Mouse (Mus musculus) intestine, embryonic 16.5 days (tissue): ENCODE results near the gene Slc26a11. TPM values are rescaled to one million over a fixed set of nuclear protein-coding genes. Genes with fewer than 3 reads are reported as not detected.

Experiments
- ATAC-seq: fragments of 200-750 bp; cut with Nextera tagmentation; 2 replicates; pipeline ENCODE4 v1.8.0; 2017; ENCODE audit warnings: moderate TSS enrichment, moderate library complexity
- H3K27ac ChIP-seq: fragments of 300-500 bp; sonication (generic); 2 replicates; pipeline ENCODE4 v1.5.1; 2014; ENCODE audit warnings: mild to moderate bottlenecking, low read length
- H3K27me3 ChIP-seq: fragments of 300-500 bp; sonication (generic); replicated peaks from 2 replicates; pipeline ENCODE4 v1.6.1; 2014; ENCODE audit warnings: low read length, control low read depth, mixed read lengths; ENCODE audit not compliant: control insufficient read depth, insufficient read depth
- H3K36me3 ChIP-seq: fragments of 300-500 bp; sonication (generic); 2 replicates; pipeline ENCODE4 v1.6.1; 2014; ENCODE audit warnings: low read length, control low read depth; ENCODE audit not compliant: control insufficient read depth, insufficient read depth
- H3K4me1 ChIP-seq: fragments of 300-500 bp; sonication (generic); 2 replicates; pipeline ENCODE4 v1.6.1; 2014; ENCODE audit warnings: low read length, control low read depth, mixed read lengths; ENCODE audit not compliant: control insufficient read depth, insufficient read depth
- H3K4me2 ChIP-seq: fragments of 300-500 bp; sonication (generic); 2 replicates; pipeline ENCODE4 v1.6.1; 2014; ENCODE audit warnings: low read depth, low read length, control low read depth
- H3K4me3 ChIP-seq: fragments of 300-500 bp; sonication (generic); 2 replicates; pipeline ENCODE4 v1.5.1; 2014; ENCODE audit warnings: mild to moderate bottlenecking, low read length
- H3K9ac ChIP-seq: fragments of 300-500 bp; sonication (generic); 2 replicates; pipeline ENCODE4 v1.6.1; 2014; ENCODE audit warnings: low read depth, low read length
- H3K9me3 ChIP-seq: fragments of 300-500 bp; sonication (generic); 2 replicates; pipeline ENCODE4 v1.6.1; 2016; ENCODE audit warnings: low read length, control low read depth; ENCODE audit not compliant: control insufficient read depth
- WGBS: fragments of 180-500 bp; shearing (Covaris S2); extraction: QIAGEN DNeasy Blood & Tissue Kit; methylation state at CpG from one replicate; pipeline ENCODE4 v1.1.7; 2014; 5-methylcytosine and 5-hydroxymethylcytosine counted together
- polyA plus RNA-seq: library from polyadenylated mRNA; unstranded; fragments of >200 nt; fragmentation: Nextera tagmentation; extraction: Ambion mirVana; gene quantifications from 2 replicates; pipeline ENCODE4 v1.2.1, GENCODE M21; 2015

Slc26a11 gene
- polyA plus RNA-seq, 1 experiment from 2014 or later, result 9.0 TPM

- Histone ChIP-seq H3K36me3 (no peaks in the 10 kb centered on the region), H3K4me2 (no peak overlapping the region), H3K4me1 (peaks cover 12% of the 10 kb centered on the region; the same call in 1 of the 2 replicates), H3K4me3 (no peak overlapping the region), H3K27ac (no peak overlapping the region), H3K27me3 (no peaks in the 10 kb centered on the region), H3K9ac (no peak overlapping the region), H3K9me3 (no peaks in the 10 kb centered on the region)
- WGBS, result 84% methylated on average over 4 of the region's 4 CpGs
- no peak for ATAC-seq
These were observed 1.4 kb upstream of the Slc26a11 start for GRCm38 (mm10) chr11:119353946-119354345.

- ATAC-seq, result peak; percentile 54
- H3K9me3 ChIP-seq, result no peaks in the 10 kb centered on the region
- WGBS, result 2% methylated on average over 23 of the region's 23 CpGs
These were observed 437 bp upstream of the Slc26a11 start for GRCm38 (mm10) chr11:119354798-119355442.

DNA sequence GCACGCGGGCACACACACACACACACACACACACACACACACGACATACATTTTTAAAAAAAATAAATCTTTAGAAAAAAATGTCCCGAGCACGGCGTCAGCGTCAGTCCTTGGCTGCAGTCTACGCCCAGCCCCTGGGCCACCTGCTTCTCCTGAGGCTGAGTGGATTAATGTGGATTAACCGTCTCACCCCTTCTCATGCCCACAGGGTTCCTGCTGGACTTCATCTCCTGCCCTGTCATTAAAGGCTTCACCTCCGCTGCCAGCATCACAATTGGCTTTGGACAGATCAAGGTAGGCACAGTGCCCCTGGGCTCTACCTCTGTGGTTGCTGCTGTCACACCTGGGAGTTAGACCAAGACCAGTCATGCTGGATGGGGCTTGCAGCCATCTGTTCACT is 3.7 kb downstream of the Slc26a11 start:
- H3K9ac ChIP-seq, result no peak overlapping the region
- no peak overlapping the region for H3K27ac ChIP-seq
- H3K4me1 ChIP-seq, result peaks cover 21% of the 10 kb centered on the region
- no peak overlapping the region for H3K4me2 ChIP-seq
- H3K9me3 ChIP-seq, result no peaks in the 10 kb centered on the region
- no peak for ATAC-seq
- H3K27me3 ChIP-seq, result no peaks in the 10 kb centered on the region
- H3K36me3 ChIP-seq, result no peaks in the 10 kb centered on the region
- WGBS, result 84% methylated on average over 10 of the region's 10 CpGs
- H3K4me3 ChIP-seq, result no peak overlapping the region

More at GRCm38 (mm10) chr11:119354798-119355442, 437 bp upstream of the Slc26a11 start:
- H3K4me3 ChIP-seq, result peak overlapping the region; percentile 84
- H3K27ac ChIP-seq, result peak overlapping the region; percentile 82
- no peaks in the 10 kb centered on the region for H3K36me3 ChIP-seq
- H3K4me1 ChIP-seq, result peaks cover 12% of the 10 kb centered on the region; the same call in 1 of the 2 replicates
- peak overlapping the region; percentile 82 for H3K9ac ChIP-seq
- H3K27me3 ChIP-seq, result no peaks in the 10 kb centered on the region
- H3K4me2 ChIP-seq, result peak overlapping the region; percentile 82

GRCm38 (mm10) chr11:119362769-119363533 is 7.6 kb downstream of the Slc26a11 start:
- H3K36me3 ChIP-seq, result no peaks in the 10 kb centered on the region
- 36% methylated on average over 11 of the region's 11 CpGs for WGBS
- H3K4me2 ChIP-seq, result peak overlapping the region; percentile 32
- ATAC-seq, result peak; percentile 62
- no peak overlapping the region for H3K4me3 ChIP-seq
- no peak overlapping the region for H3K27ac ChIP-seq
- H3K9me3 ChIP-seq, result no peaks in the 10 kb centered on the region
- no peaks in the 10 kb centered on the region for H3K27me3 ChIP-seq
- no peak overlapping the region for H3K9ac ChIP-seq
- peaks cover 9% of the 10 kb centered on the region for H3K4me1 ChIP-seq

DNA sequence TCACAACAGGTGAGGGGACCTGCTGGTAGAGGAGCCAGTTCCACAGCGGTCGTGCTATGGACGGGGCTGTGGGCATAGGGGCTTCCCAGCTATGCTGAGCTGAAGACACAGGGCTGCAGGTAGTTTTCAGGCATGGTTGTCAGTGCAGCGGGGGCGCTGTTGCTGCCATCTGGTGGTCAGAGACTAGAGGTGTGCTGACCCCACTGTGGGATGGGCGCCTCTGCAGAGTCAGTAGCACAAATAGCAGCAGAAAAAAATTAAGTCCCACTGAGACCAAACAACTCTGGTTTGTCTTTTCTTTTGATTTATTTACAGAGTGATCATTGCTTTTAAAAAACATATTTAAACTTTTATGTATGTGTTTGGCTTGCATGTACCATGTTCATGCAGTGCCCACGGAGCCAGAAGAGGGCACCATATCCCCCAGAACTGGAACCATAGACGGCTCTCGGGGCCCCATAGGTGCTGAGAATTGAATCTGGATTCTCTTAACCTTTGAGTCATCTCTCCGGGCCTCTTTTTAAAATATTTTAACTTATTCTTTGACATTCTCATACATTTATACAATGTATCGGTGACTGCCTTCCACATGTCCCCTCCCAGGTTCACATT is 8.3 kb downstream of the Slc26a11 start:
- Histone ChIP-seq H3K36me3 (no peaks in the 10 kb centered on the region), H3K4me2 (peak overlapping the region; percentile 32), H3K9me3 (no peaks in the 10 kb centered on the region), H3K27me3 (no peaks in the 10 kb centered on the region), H3K9ac (no peak overlapping the region), H3K4me3 (no peak overlapping the region), H3K27ac (no peak overlapping the region), H3K4me1 (peaks cover 9% of the 10 kb centered on the region)
- peak; percentile 93 for ATAC-seq
- 34% methylated on average over 11 of the region's 11 CpGs for WGBS

DNA sequence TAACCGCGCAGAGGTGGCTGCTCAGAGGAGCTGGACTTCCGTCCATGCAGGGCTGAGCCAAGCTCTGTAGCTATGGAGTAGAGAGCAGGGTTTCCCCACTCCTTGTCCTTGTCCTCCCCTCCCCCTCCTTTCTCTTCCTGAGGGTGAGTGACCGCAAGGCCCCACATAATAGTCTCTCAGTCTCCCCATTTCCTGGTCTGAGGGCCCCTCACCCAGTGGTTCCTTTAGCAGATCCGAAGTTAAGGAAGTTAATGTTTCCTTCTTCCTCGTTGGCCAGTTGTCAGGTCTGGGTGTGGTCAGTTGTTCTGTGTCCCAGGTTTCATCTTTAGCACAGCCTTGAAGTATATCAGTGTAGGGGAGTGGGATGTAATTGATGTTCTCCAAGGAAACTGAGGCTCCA is 20.1 kb downstream of the Slc26a11 start:
- no peak overlapping the region for H3K9ac ChIP-seq
- H3K4me2 ChIP-seq, result no peak overlapping the region
- WGBS, result 55% methylated on average over 6 of the region's 6 CpGs
- H3K4me1 ChIP-seq, result peaks cover 2% of the 10 kb centered on the region; the same call in 1 of the 2 replicates
- peak; percentile 70 for ATAC-seq
- no peaks in the 10 kb centered on the region for H3K9me3 ChIP-seq
- no peak overlapping the region for H3K27ac ChIP-seq
- H3K27me3 ChIP-seq, result no peaks in the 10 kb centered on the region
- 0 out of 2 replicates have a peak, but pooled peaks cover 3% of the 10 kb centered on the region for H3K36me3 ChIP-seq
- no peak overlapping the region for H3K4me3 ChIP-seq

DNA sequence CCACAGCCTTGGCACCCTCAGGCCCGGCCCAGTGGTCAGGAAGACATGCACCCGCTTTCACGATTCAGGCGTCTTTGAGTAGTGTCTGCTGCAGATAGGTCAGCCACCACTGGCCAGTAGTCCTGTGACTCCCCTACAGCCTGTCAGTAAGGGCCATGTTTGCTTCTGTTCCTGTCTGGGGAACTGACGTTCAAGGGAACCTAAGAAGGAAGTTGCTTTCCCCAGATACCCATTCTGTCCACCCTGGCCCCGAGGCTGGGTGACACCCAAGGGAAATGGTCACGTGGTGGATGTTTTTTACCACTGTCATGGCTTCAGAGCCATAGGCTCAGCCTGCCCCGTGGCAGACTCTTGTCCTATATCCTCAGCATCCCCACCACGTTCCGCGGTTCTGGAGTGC is 22.0 kb downstream of the Slc26a11 start:
- WGBS, result 93% methylated on average over 11 of the region's 11 CpGs
- ATAC-seq, result no peak
- Histone ChIP-seq H3K27ac (no peak overlapping the region), H3K9ac (no peak overlapping the region), H3K36me3 (0 out of 2 replicates have a peak, but pooled peaks cover 3% of the 10 kb centered on the region), H3K4me2 (no peak overlapping the region), H3K9me3 (no peaks in the 10 kb centered on the region), H3K4me3 (no peak overlapping the region), H3K4me1 (peaks cover 2% of the 10 kb centered on the region; the same call in 1 of the 2 replicates), H3K27me3 (no peaks in the 10 kb centered on the region)

GRCm38 (mm10) chr11:119378551-119378950 is 23.2 kb downstream of the Slc26a11 start:
- Histone ChIP-seq H3K36me3 (0 out of 2 replicates have a peak, but pooled peaks cover 3% of the 10 kb centered on the region), H3K4me3 (no peak overlapping the region), H3K9ac (no peak overlapping the region), H3K4me1 (peaks cover 2% of the 10 kb centered on the region; the same call in 1 of the 2 replicates), H3K4me2 (no peak overlapping the region), H3K27ac (no peak overlapping the region), H3K27me3 (no peaks in the 10 kb centered on the region), H3K9me3 (no peaks in the 10 kb centered on the region)
- 82% methylated on average over 1 of the region's 1 CpGs for WGBS
- ATAC-seq, result no peak

DNA sequence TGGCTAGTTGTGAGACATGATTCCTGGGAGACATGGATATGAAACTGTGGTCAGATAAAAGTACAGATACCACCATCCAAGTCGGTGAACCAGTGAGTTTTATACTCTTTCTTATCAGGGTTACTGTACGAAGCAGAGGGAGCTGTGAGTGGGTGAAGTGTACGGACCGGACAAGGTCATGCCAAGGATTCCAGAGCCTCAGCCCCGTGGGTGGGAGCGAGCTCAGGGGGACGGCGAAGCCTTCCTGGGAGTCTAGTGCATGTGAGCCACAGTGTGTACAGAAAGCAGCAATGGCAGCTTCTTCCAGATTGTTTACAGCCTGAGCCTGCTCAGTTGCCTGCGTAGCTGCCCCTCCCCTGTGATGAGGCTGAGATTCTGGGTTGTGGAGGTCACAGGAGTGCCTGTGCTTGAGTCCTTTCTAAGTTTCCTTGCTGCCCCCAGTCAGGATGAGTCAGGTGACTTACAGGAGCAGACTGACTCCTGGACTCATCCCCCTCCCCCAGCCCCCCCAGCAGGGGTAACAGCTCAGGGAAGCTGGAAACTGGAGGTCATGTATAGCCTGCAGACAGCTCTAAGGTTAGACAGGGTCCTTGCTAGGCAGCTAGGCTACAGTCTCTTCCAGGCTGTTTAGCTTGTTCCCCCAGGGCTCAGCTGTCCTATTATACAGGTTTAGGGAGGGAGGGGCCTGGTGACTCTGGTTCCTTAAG is 26.4 kb downstream of the Slc26a11 start:
- no peak overlapping the region for H3K4me2 ChIP-seq
- no peak overlapping the region for H3K9ac ChIP-seq
- 61% methylated on average over 9 of the region's 9 CpGs for WGBS
- no peak overlapping the region for H3K27ac ChIP-seq
- H3K9me3 ChIP-seq, result no peaks in the 10 kb centered on the region
- no peak overlapping the region for H3K4me3 ChIP-seq
- H3K36me3 ChIP-seq, result 0 out of 2 replicates have a peak, but pooled peaks cover 3% of the 10 kb centered on the region
- no peaks in the 10 kb centered on the region for H3K4me1 ChIP-seq
- H3K27me3 ChIP-seq, result no peaks in the 10 kb centered on the region
- no peak for ATAC-seq
